Mouse (Mus musculus) heart, postnatal 4 days (tissue): ENCODE results near the gene Gm20695. TPM values are rescaled to one million over a fixed set of nuclear protein-coding genes. Genes with fewer than 3 reads are reported as not detected.

Source experiments
- DNase-seq: peaks from one replicate; pipeline ENCODE4 v3.0.0; 2021
- microRNA-seq, 2 experiments: library from miRNA; unstranded; fragments of <30 nt; microRNA quantifications; one replicate each; pipeline ENCODE4 v1.2.0; 2021 to 2022
- total RNA-seq, 2 experiments: library from RNA; stranded (reverse); gene quantifications; 2 replicates each; pipeline ENCODE4 v1.2.3; 2021

Gene Gm20695
- total RNA-seq, 2 experiments from 2014 or later: 1.4 TPM; not detected in 1

DNA sequence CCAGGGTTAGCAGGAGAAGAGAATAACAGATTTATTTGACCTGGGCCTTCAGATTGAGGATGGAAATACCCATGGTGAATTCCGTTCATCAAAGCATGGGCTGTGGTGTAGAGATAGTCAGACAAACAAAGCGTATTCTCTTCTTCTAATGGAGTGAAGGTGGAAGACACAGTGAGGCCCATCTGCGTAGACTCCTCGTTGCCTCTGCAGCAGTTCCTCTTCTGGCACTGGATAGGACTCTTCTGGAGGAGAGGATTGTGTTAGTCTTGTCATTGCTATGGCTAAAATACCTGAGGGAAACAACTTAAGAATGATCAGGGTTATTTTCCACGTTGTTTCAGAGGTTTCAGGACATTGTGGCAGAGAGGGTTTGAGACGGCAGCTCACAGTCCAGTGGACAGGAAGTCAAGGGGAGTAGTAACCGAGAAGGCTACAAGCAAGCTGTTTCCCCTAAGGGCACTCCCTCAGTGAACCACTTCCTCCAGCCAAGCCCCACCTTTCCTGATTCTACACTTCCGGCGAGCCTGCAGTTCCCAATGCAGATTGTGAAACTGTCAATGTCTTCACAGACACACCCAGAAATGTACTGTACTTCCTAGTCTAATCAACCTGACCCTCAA, 10.8 kb downstream of the Gm20695 start:
- peak; percentile 44 for DNase-seq

DNA sequence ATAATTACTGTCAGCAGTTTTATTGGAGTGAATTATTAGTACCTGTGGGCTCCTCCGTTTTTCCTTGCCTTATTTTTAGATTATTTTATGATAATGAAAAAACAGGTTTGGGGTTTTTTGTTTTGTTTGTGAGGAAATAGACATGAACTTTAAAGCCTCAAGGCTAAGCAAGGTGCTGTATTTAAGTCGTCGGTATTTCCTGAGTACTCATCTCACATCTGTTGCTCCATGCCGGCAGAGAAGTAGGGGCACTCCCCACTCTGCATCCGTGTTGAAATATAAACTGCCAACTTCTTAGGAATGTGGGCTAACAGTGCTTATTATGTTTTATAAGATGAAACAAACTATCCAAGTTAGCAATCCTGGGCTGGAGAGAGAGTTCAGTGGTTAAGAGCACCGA, 11.6 kb downstream of the Gm20695 start:
- no peak for DNase-seq

DNA sequence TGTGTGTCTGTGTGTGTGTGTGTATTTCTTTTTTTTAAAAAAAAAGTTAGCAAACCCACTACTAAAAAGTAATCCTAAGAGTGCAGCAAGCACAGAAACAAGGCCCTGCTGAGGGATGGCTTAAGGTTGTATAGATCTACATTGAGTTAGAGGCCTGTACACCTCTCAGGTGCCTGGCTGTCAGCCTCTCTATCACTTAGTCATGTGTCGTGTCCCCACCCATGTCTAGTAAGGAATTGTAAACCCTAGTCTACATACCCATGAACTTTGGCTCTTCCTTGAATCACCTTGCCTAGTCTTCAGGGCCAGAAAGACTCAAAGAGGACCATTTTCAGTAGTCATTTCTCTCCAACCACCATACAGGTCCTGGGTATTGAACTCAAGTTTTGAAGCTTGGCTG, 12.1 kb downstream of the Gm20695 start:
- DNase-seq: no peak

DNA sequence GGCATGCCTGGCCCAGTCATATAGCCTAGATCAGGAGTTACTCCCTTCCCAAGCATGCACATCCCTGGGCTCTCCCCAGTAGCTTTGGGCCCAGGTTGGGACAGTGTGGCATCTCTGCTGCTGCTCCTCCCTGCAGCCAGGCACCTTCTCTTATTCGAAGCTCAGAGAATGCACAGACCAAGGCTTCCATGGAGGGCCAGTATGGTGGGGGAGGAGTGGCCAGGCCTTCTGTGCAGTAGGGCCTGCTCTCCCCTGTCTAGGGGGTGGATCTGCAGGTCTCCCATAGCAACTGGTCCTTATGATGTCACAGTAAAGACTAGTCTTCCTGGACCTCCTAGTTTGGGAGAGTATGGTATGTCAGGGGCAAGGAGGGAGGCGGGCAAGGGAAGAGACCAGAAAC, 23.0 kb downstream of the Gm20695 start:
- no peak for DNase-seq

DNA sequence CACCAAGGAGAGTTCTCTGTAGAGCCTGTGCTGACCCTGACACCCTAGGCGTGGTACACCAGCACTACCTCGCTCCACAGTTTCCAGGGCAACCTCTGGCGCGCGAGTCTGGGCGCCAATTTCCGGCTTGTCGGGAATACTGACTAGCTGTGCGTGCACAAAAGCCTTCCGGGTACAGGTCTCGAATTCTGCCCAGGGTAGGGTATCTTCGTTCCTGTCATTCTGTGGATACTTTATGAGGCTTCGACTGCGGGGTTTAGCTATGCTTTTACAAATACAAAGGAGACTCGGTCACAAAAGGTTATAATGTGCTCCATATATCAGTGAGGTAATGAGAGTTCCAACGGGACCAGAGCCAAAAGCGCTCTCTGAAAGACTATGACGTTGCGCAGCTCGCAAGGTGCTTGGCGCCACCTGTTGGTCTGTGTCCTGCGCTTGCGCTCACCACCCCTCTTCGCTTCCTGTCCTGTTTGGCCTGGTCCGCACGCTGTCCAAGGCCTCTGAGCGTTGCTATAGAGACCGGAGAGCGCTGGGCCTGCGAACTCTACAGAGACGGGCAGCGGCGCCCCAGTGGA, 24.2 kb downstream of the Gm20695 start, which contains the start of the genes 1700037C18Rik and Cluap1:
TSS of gene 1700037C18Rik (minus strand) at position 153 of the 575 bp plus-strand sequence.
TSS of gene Cluap1 (plus strand) at position 265 of the 575 bp plus-strand sequence.
- DNase-seq: peak; percentile 93

DNA sequence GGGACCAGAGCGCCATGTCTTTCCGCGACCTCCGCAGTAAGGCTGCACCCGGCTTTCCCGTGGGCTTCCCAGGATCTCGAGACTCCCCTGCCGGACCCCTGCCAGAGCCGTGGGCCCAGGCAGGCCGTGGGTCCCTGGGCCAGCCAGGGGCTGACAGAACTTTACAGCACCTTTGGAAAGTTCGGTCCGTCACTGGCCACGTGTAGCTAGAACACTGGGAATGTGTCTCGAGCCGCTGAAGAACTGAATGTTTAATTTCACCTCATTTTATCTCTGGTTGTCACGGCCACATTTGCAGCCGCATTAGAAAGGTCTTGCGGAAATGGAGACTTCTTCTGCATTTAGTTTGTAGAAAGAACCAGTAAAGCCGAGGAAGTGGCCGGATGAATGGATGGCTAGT, 24.7 kb downstream of the Gm20695 start:
- DNase-seq: no peak

DNA sequence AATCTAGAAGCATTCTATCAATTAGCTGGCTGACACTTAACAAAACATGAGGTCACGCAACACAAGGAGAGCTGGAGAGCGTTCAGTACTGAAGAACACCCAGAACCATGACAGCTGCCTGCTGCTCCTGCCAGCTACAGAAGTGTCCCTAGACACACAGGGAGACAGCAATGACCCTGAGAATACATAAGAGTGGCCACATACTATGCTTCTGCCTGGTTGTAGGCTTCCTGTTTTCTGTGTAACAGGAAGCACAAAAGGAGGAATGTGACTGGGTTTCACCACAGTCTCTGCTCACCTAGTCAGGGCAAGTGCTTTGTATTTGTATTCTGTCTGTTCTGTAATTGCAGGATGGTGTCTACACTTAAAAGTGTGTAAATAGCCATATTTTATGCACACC, 36.3 kb downstream of the Gm20695 start:
- DNase-seq: no peak

DNA sequence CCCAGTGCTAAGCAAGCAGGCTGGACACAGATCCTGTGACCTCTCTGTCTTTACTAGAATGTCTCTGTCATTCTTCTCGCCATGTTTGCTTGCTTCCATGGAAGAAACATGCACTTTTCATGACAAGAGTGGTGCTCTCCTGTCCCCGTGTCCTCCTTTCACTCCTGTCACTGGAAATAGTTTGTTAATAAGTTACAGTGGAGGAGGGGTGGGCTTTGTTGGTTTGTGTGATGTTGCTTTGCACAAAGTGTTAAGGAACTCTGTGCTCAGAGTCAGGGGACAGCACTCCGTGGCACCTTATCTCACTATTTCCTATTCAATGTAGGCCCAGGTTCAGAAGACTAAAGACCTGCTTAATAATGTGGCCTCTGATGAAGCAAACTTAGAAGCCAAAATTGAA, 39.1 kb downstream of the Gm20695 start:
- no peak for DNase-seq

DNA sequence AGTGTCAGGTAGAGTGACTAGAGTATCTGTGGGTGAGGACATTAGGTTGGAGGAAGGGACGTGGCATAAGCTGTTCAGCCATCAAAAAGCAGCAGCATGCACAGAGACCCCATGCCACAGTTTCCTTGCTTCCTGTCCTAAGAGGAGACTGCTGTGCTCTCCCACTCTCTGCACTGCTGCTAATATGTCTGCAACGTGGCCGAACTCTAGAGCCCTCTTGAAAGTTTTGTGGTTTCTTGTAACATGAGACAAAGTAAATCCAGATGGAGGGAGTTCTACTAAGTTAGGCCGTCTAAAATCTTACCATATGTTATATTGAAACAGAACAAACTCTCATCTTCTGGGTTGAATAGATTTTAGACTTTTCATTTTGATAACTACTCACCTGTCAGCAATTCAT, 39.5 kb downstream of the Gm20695 start:
- no peak for DNase-seq

DNA sequence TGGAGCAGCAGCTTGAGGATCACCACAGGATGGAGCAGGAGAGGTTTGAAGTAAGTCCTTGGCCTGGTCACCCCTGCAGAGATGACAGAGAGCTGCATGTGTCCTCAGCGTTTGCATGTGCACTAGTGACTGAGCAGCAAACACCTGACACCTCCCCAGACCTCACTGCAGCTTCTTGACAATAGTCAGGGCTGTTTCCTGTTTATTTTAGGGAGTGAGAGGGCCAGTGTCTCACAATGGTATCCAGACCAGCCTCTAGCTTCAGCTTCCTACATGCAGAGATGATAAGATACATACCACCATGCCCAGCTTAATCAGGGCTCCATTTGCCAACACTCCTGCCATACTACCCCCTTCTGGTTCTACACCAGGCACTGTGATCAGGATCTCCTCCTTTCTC, 44.1 kb downstream of the Gm20695 start:
- no peak for DNase-seq

DNA sequence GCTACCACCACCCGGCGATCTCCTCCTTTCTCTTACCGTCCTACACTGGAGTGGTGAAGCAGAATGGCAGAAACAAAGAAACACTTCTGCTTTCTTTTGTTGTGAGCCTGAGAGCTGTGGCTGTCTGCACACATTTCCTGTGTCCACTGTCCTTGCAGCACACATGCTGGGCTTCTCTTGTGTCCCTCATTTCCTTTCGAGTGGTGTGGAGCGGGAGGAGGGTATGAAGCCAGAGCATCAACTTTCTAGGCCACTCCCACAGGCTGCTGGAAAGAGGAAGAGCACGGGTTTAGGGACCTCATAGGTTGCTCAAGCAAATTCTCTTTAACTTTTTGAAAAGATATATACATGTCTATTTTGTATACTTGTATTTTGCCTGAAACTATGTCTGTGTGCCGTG, 44.7 kb downstream of the Gm20695 start:
- DNase-seq: no peak

DNA sequence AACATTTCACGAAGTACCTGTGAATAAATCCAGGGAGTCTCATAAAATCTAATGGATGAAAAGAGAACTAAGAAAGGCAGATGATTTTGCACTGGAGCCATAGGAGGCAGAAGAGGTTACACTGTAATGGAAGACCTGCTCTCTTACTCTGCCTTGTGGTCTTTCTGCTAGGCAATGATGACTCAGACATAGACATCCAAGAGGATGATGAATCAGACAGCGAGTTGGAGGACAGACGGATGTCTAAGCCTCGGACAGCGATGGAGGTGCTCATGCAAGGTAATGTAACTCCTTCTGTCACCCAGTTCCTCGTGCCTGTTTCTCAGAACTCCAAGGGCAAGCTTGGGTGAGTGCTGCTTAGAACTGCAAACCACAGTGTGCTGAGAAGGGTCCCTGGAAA, 49.1 kb downstream of the Gm20695 start:
- DNase-seq: no peak

DNA sequence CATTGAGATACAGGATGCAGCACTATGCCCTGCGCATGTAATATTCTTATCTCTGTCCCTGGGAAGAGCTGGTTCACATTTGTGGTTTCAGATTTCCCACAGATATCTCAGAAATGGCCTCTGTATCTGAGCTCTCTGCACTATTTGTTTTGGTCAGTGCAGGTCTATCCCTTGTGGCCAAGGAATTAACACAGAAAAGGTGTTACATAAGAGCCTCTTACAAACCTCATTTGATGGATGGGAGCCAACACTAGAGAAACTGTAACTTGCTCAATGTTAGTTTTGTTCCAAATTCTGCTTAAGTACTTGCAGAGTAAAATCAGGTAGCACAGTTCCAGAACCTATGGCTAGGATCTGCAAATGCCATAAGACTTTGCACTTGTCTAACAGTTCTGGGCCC, 49.6 kb downstream of the Gm20695 start:
- no peak for DNase-seq

DNA sequence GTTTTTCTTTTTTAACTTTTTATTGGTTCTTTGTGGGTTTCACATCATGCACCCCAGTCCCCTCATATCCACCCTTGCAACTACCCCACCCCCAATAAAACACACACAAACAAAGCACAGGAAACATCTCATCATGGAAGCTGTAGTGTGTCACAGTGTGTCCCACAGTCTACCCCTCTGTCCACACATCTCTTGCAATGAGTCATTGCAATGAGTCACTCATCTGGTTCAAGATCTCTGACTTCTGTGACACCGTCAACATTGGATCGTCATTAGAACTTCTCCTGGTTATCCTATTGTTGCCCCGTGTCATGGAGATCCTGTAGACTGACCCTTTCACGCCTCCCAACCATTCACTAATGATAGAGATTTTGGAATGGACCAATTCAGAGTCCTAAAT, 50.3 kb downstream of the Gm20695 start:
- DNase-seq: no peak

DNA sequence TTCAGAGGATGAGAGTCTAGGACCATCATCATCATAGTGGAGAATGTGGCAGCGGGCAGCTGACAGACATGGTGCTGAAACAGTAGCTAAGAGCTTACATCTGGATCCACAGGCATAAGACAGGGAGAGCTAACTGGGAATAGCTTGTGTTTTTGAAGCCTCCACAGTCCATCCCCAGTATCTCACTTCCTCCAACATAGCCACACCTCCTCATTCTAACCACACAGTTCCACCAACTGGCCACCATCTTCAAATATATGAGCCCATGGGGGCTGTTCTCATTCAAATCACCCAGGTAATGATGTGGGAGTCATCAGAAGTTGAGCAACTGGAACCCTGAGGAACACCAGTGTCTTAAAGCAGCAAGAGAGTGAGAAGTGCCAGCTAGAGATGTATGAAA, 66.7 kb downstream of the Gm20695 start:
- no peak for DNase-seq

DNA sequence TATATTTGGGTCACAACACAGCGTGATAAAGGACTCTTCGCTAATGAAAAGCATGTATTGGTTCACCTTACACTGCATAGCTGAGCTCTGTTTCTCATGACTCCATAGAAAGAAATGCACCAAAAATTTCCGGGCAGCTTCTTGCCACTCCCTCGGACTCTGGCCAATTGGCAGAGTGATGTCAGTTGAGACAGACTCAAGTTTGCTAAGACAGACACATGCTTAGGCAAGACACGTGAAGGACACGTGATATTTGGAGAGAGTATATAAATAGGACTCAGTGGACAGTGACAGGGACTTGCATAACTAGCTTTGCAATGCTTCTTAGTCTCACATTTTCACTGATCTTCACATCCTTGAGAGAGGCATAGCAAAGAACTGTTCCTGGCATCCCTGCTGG, 71.9 kb downstream of the Gm20695 start:
- peak; percentile 18 for DNase-seq

DNA sequence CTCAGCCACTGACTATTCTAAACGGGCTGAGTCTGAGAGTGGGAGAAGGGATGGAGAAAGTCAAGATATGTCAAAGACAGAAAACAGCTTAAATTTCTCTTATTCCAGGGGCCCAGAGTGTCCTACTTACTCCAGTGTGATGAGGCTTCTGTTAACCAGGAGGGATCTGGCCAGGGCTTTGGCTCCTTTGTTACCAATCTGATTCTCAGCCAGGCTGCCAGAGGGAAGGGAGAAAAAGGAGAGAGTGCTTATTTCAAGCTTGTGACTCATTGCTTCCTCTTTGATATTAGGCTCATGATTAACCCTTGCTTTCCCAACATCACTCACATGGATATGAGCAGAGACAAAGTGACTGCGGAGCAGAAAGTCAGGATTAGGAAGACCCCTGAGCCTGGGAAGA, 74.8 kb downstream of the Gm20695 start:
- peak; percentile 33 for DNase-seq

DNA sequence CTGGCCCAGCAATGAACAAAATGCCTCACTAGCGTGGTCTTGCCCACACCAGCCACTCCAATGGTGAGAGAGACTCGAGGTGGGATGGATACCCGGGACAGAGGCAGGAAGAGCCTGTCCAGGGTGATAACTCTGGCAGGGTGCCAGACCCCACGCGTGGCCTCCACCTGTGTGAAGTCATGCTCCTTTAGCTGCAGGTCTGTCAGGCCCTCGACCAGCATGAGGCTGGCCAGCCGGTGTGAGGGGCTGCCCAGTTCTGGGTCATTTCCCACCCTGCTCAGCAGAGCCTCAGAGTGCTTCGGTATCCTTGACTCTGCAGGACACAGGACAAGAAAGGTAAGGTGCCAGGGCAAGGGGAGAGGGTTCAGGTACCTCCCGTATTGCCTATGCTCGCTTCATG, 80.5 kb downstream of the Gm20695 start:
- no peak for DNase-seq

DNA sequence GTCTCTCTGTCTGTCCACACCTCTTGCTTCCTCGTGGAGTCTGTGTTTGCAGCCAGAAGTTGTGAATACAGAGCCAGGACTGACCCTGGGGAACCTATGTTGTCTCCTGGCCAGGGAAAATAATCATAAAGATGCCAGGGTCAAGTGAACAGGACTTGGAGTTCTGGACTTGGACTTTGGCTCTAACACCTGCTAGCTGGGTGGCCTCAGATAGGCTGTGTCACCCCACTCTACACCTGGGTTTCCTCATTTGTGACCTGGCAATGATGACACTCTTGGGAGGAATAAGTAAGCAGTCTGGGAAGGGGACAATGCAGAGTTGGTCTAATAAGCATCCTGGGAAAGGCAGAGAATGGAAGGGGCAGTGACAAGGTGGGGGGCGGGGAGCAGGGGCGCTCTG, 81.1 kb downstream of the Gm20695 start:
- DNase-seq: no peak

Small RNA genes lying within 50 kb of the gene (microRNA-seq; reads per million reads assigned to microRNA genes)
- 0 reads per million in 2 experiments for gene Gm23493

Other genes starting within 250 kb of the Gm20695 start
- gene Mefv, start 166.6 kb upstream of the Gm20695 start, total RNA-seq: not detected
- gene Zfp263, start 140.6 kb upstream of the Gm20695 start, total RNA-seq: 10 to 100 TPM; 12.1 to 13.6 TPM
- not detected for gene Olfr15, start 53.8 kb upstream of the Gm20695 start, total RNA-seq
- 1 to 10 TPM in 1 of 2 experiments, under 1 TPM in 1; 0.81 to 1.2 TPM for gene Zfp174, start 37.4 kb upstream of the Gm20695 start, total RNA-seq
- 10 to 100 TPM; 44.3 to 55.1 TPM for gene Naa60, start 12.3 kb upstream of the Gm20695 start, total RNA-seq
- 10 to 100 TPM; 12.4 to 15.5 TPM for gene Zfp597, start 87 bp upstream of the Gm20695 start, total RNA-seq
- gene 1700037C18Rik, start 24.0 kb downstream of the Gm20695 start, total RNA-seq: 1 to 10 TPM; 5.8 to 6.9 TPM
- gene Cluap1, start 24.2 kb downstream of the Gm20695 start, total RNA-seq: 10 to 100 TPM; 11.7 to 11.8 TPM
- 1 to 10 TPM; 2.8 to 3.0 TPM for gene Nlrc3, start 92.0 kb downstream of the Gm20695 start, total RNA-seq
- 10 to 100 TPM; 15.5 to 15.6 TPM for gene Slx4, start 119.1 kb downstream of the Gm20695 start, total RNA-seq
- not detected for gene Dnase1, start 152.3 kb downstream of the Gm20695 start, total RNA-seq
- 100 to 1,000 TPM; 128 to 151 TPM for gene Trap1, start 193.2 kb downstream of the Gm20695 start, total RNA-seq